Mouse (Mus musculus): ENCODE measurements at regions not wholly inside any gene's neighbourhood (a gene's known extent, or its start where the extent isn't known, plus 50 kb on each side); places are given as distances from the start of the nearest gene placed in this dataset.

DNA sequence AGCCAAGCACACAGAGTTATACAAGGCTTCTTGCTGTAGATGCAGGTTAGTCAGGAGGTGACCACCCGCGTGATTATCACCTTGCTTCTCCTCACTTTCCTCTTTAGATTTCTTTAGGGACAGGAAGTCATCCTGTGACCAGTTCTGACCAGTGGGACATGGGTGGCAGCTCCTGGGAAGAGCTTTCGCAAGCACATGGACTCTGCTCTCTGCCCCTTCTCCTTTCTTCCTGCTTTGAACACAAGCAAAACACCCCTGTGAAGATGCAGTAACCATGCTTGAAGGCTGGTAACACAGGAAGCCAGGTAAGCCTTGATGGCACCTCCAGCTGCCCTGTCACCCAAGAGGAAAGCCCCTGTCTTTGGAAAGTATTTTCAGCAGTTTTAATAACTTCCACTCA is 64.7 kb upstream of the Zfp366 start:
- TF ChIP-seq CTCF (conservative IDR thresholded peaks at IDR 0.05; ENCODE audit: insufficient read depth, insufficient read length, low read depth, low read length): no peak
- TF ChIP-seq POLR2A (IDR thresholded peaks at IDR 0.05; ENCODE audit: low read depth, low read length): no peak

Data from kidney, adult 2 months (tissue).